ENCODE assay signal across 7 mouse cellular contexts in the genomic region with DNA sequence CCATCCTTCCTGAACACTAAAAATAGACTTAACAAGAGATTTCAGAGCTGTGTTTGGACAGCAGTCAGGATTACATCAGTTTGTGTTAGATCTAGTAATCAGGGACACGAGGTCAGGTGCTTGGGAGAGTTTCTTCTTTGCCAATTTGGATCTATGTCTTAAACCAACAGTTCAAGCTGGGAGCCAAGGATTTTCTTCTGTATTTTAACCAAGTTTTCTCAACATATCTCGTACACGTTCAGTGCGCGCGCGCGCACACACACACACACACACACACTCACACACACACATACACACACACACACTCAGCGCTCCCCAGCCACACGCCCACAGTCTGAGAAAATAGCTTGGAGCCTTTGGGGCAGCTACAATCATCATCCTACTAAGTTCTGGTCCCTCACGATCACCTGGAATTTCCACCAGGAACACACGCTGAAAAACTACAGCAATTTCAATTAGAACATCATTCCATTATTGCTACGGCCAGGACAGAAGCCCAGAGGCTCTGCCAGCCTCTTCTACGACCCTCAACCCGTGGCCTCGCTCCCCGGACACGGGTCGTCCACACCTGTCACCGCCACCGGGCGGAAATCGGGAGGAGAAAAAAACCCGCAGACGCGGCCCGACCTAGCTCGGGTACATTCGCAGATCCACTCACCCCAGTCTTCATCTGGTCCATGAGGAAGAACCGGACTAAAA. TPM values are rescaled to one million over a fixed set of nuclear protein-coding genes. Genes with fewer than 3 reads are reported as not detected.
A peak's percentile ranks its signal among the peaks of the same experiment; 100 is the strongest.
DNase-seq lines count a peak whose midpoint lies in the region; ATAC-seq lines count a peak whose summit lies in the region.

No protein-coding gene starts in this region.

- H3K27me3 ChIP-seq in forebrain, embryonic 10.5 days (ENCODE audit: poor library complexity, severe bottlenecking), result no peaks in the 10 kb centered on the region
- no peaks in the 10 kb centered on the region for H3K27me3 ChIP-seq in intestine, embryonic 15.5 days (replicated peaks)

- peak overlapping the region; percentile 84 for H3K27ac ChIP-seq in forebrain, embryonic 10.5 days
- H3K27ac ChIP-seq in intestine, embryonic 15.5 days, result peak overlapping the region; percentile 70; the same call in 1 of the 2 replicates
- H3K27ac ChIP-seq in macrophage, result peak overlapping the region; percentile 87

- H3K4me1 ChIP-seq in forebrain, embryonic 10.5 days, result peaks cover 11% of the 10 kb centered on the region
- no peaks in the 10 kb centered on the region for H3K4me1 ChIP-seq in intestine, embryonic 15.5 days (replicated peaks)

- ATAC-seq in intestine, embryonic 15.5 days, result peak; percentile 58

- H3K79me2 ChIP-seq in macrophage (ENCODE audit: inconsistent target), result peaks cover 58% of the 10 kb centered on the region

- no peaks in the 10 kb centered on the region for H3K9me3 ChIP-seq in forebrain, embryonic 10.5 days
- no peaks in the 10 kb centered on the region for H3K9me3 ChIP-seq in intestine, embryonic 15.5 days

- peak overlapping the region; percentile 63 for H3K4me2 ChIP-seq in intestine, embryonic 15.5 days (replicated peaks)

- peak overlapping the region; percentile 78 for H3K4me3 ChIP-seq in forebrain, embryonic 10.5 days
- peak overlapping the region; percentile 68 for H3K4me3 ChIP-seq in intestine, embryonic 15.5 days (replicated peaks)
- peak overlapping the region; percentile 100 for H3K4me3 ChIP-seq in macrophage (ENCODE audit: inconsistent target)

- WGBS in forebrain, embryonic 10.5 days, result 3% methylated on average over 30 of the region's 30 CpGs
- 3% methylated on average over 30 of the region's 30 CpGs for WGBS in intestine, embryonic 15.5 days
- 2% methylated on average over 30 of the region's 30 CpGs for WGBS in macrophage (ENCODE audit: missing documents)

- H3K36me3 ChIP-seq in forebrain, embryonic 10.5 days (replicated peaks), result peaks cover 11% of the 10 kb centered on the region
- H3K36me3 ChIP-seq in intestine, embryonic 15.5 days, result no peaks in the 10 kb centered on the region
- no peaks in the 10 kb centered on the region for H3K36me3 ChIP-seq in macrophage (ENCODE audit: inconsistent target)

- peak overlapping the region; percentile 72 for H3K9ac ChIP-seq in intestine, embryonic 15.5 days

- peak; percentile 43 to 46 for DNase-seq in right cerebral cortex, adult 2 months (ENCODE audit: low spot score in 2 of 2)
- DNase-seq in right cerebral cortex, postnatal 36 days (ENCODE audit: low spot score in 2 of 2), result no peak
- peak; percentile 18 for DNase-seq in adrenal gland, adult 8-10 months
- no peak for DNase-seq in forebrain, embryonic 10.5 days (ENCODE audit: extremely low spot score, low spot score)
- peak; percentile 17 for DNase-seq in testis, postnatal 14 days (ENCODE audit: low spot score)

RNA-seq across cellular contexts. Expression of a gene that starts 0.4 kb away (rescaled TPM):
- 10 to 100 TPM; 39.7 to 46.8 (median 43.5) TPM for total RNA-seq in adrenal gland, adult 8-10 months (2022)
- 7.1 and 8.4 TPM in 2 replicates for polyA plus RNA-seq in forebrain, embryonic 10.5 days (2016; fragmentation: Nextera tagmentation; extraction: Ambion mirVana)
- 8.8 TPM in 2 replicates for polyA plus RNA-seq in intestine, embryonic 15.5 days (2015; fragmentation: Nextera tagmentation; extraction: Ambion mirVana)
- total RNA-seq in macrophage (2018; cell fraction: chromatin; rRNA removed), result 100 to 1,000 TPM in 7 of 26 experiments, 10 to 100 TPM in 19; 32.2 to 113 (median 88.3) TPM
- 10 to 100 TPM; 39.2 to 72.1 (median 54.7) TPM for total RNA-seq in macrophage (2018; cell fraction: cytosol; rRNA removed)
- 100 to 1,000 TPM in 6 of 26 experiments, 10 to 100 TPM in 20; 48.1 to 130 (median 83.2) TPM for total RNA-seq in macrophage (2018; cell fraction: nucleus; rRNA removed)
- polyA plus RNA-seq in macrophage (2018), result 41.4 to 56.5 TPM (median 54.4 TPM) in 3 replicates

RNA-seq across cellular contexts. Expression of a gene that starts 17.7 kb away (rescaled TPM):
- 1 to 10 TPM; 1.0 to 2.7 (median 1.8) TPM for total RNA-seq in adrenal gland, adult 8-10 months (2022)
- polyA plus RNA-seq in forebrain, embryonic 10.5 days (2016; fragmentation: Nextera tagmentation; extraction: Ambion mirVana), result 0.19 and 0.39 TPM in 2 replicates
- polyA plus RNA-seq in intestine, embryonic 15.5 days (2015; fragmentation: Nextera tagmentation; extraction: Ambion mirVana), result 2.2 and 2.4 TPM in 2 replicates
- total RNA-seq in macrophage (2018; cell fraction: chromatin; rRNA removed), result 1 to 10 TPM in 9 of 26 experiments, not detected in 17; 1.3 to 2.3 (median 1.5) TPM
- total RNA-seq in macrophage (2018; cell fraction: cytosol; rRNA removed), result 1 to 10 TPM in 2 of 26 experiments, under 1 TPM in 24; 0.21 to 1.2 (median 0.51) TPM
- 1 to 10 TPM in 7 of 26 experiments, under 1 TPM in 7, not detected in 12; 0.59 to 2.0 (median 1.1) TPM for total RNA-seq in macrophage (2018; cell fraction: nucleus; rRNA removed)
- 0.43 to 0.62 TPM (median 0.55 TPM) in 3 replicates for polyA plus RNA-seq in macrophage (2018)

RNA-seq across cellular contexts. Expression of a gene that starts 18.2 kb away (rescaled TPM):
- 10 to 100 TPM; 20.7 to 34.0 (median 24.7) TPM for total RNA-seq in adrenal gland, adult 8-10 months (2022)
- 30.9 and 33.2 TPM in 2 replicates for polyA plus RNA-seq in forebrain, embryonic 10.5 days (2016; fragmentation: Nextera tagmentation; extraction: Ambion mirVana)
- polyA plus RNA-seq in intestine, embryonic 15.5 days (2015; fragmentation: Nextera tagmentation; extraction: Ambion mirVana), result 61.1 and 62.9 TPM in 2 replicates
- total RNA-seq in macrophage (2018; cell fraction: chromatin; rRNA removed), result 10 to 100 TPM in 17 of 26 experiments, 1 to 10 TPM in 9; 3.0 to 37.0 (median 17.2) TPM
- total RNA-seq in macrophage (2018; cell fraction: cytosol; rRNA removed), result 10 to 100 TPM in 17 of 26 experiments, 1 to 10 TPM in 9; 6.9 to 18.6 (median 12.3) TPM
- total RNA-seq in macrophage (2018; cell fraction: nucleus; rRNA removed), result 10 to 100 TPM in 12 of 26 experiments, 1 to 10 TPM in 14; 3.2 to 29.1 (median 9.8) TPM
- 9.6 to 14.7 TPM (median 12.1 TPM) in 3 replicates for polyA plus RNA-seq in macrophage (2018)

RNA-seq across cellular contexts. Expression of a gene that starts 45.6 kb away (rescaled TPM):
- not detected for total RNA-seq in adrenal gland, adult 8-10 months (2022)
- not detected in 2 replicates for polyA plus RNA-seq in forebrain, embryonic 10.5 days (2016; fragmentation: Nextera tagmentation; extraction: Ambion mirVana)
- 0.11 and 0.16 TPM in 2 replicates for polyA plus RNA-seq in intestine, embryonic 15.5 days (2015; fragmentation: Nextera tagmentation; extraction: Ambion mirVana)
- 1 to 10 TPM in 2 of 26 experiments, under 1 TPM in 1, not detected in 23; 0.49 to 6.0 (median 1.0) TPM for total RNA-seq in macrophage (2018; cell fraction: chromatin; rRNA removed)
- total RNA-seq in macrophage (2018; cell fraction: cytosol; rRNA removed), result under 1 TPM in 19 of 26 experiments, not detected in 7; 0.11 to 0.67 (median 0.24) TPM
- 1 to 10 TPM in 5 of 26 experiments, under 1 TPM in 7, not detected in 14; 0.43 to 5.2 (median 0.76) TPM for total RNA-seq in macrophage (2018; cell fraction: nucleus; rRNA removed)
- 0.47 to 0.68 TPM in 2 of 3 replicates, not detected in the other for polyA plus RNA-seq in macrophage (2018)

Comparison
In these comparisons a context has a peak if more than half of its experiments do, and no peak if none do; other contexts are left out.
1. DNase-seq: peak in right cerebral cortex, adult 2 months (2 of 2), adrenal gland, adult 8-10 months (single experiment) and testis, postnatal 14 days (single experiment); none in right cerebral cortex, postnatal 36 days (0 of 2) and forebrain, embryonic 10.5 days (single experiment).
2. Peak in every context shown above with its lines, with median percentiles within 50 percentile points of each other: H3K27ac ChIP-seq and H3K4me3 ChIP-seq.